Mouse (Mus musculus) stomach, postnatal 0 days (tissue): ENCODE results near the gene Was. TPM values are rescaled to one million over a fixed set of nuclear protein-coding genes. Genes with fewer than 3 reads are reported as not detected.

ENCODE experiments used
- ATAC-seq: fragments of 200-750 bp; cut with Nextera tagmentation; 2 replicates; pipeline ENCODE4 v1.8.0; 2017; ENCODE audit not compliant: low FRiP score, low TSS enrichment
- DNase-seq: peaks from one replicate; pipeline ENCODE4 v3.0.0-alpha.2; 2016; ENCODE audit warnings: low spot score
- H3K27ac ChIP-seq: fragments of 300-500 bp; sonication (generic); replicated peaks from 2 replicates; pipeline ENCODE4 v1.5.1; 2014; ENCODE audit warnings: mild to moderate bottlenecking, control low read depth
- H3K27me3 ChIP-seq: fragments of 300-500 bp; sonication (generic); 2 replicates; pipeline ENCODE4 v1.6.1; 2014; ENCODE audit warnings: low read length; ENCODE audit not compliant: control insufficient read depth, insufficient read depth
- H3K36me3 ChIP-seq: fragments of 300-500 bp; sonication (generic); 2 replicates; pipeline ENCODE4 v1.6.1; 2014; ENCODE audit warnings: low read length, mixed read lengths; ENCODE audit not compliant: control insufficient read depth, insufficient read depth
- H3K4me1 ChIP-seq: fragments of 300-500 bp; sonication (generic); replicated peaks from 2 replicates; pipeline ENCODE4 v1.6.1; 2014; ENCODE audit warnings: antibody characterized with exemption; ENCODE audit not compliant: control insufficient read depth, insufficient read depth
- H3K4me2 ChIP-seq: fragments of 300-500 bp; sonication (generic); replicated peaks from 2 replicates; pipeline ENCODE4 v1.6.1; 2014; ENCODE audit warnings: low read depth, mild to moderate bottlenecking, control low read depth, moderate library complexity
- H3K4me3 ChIP-seq: fragments of 300-500 bp; sonication (generic); 2 replicates; pipeline ENCODE4 v1.5.1; 2014; ENCODE audit warnings: low read depth, low read length, control low read depth
- H3K9ac ChIP-seq: fragments of 300-500 bp; sonication (generic); 2 replicates; pipeline ENCODE4 v1.6.1; 2014; ENCODE audit warnings: mild to moderate bottlenecking, low read length, control low read depth, mixed read lengths
- H3K9me3 ChIP-seq: fragments of 300-500 bp; sonication (generic); 2 replicates; pipeline ENCODE4 v1.6.1; 2016; ENCODE audit warnings: low read length; ENCODE audit not compliant: control insufficient read depth
- CTCF ChIP-seq: IDR thresholded peaks from 2 replicates; pipeline ENCODE4 v1.5.1; 2016; ENCODE audit warnings: antibody characterized with exemption, low read depth, mild to moderate bottlenecking, moderate library complexity
- EP300 ChIP-seq: optimal IDR thresholded peaks from 2 replicates; pipeline ENCODE3; 2016; ENCODE audit warnings: antibody characterized with exemption
- WGBS: fragments of 180-500 bp; shearing (Covaris S2); extraction: QIAGEN DNeasy Blood & Tissue Kit; methylation state at CpG from one replicate; pipeline ENCODE4 v1.1.7; 2014; 5-methylcytosine and 5-hydroxymethylcytosine counted together
- polyA plus RNA-seq: library from polyadenylated mRNA; unstranded; fragments of >200 nt; fragmentation: Nextera tagmentation; extraction: Ambion mirVana; gene quantifications from 2 replicates; pipeline ENCODE4 v1.2.1, GENCODE M21; 2015

The Was gene
- polyA plus RNA-seq, 1 experiment from 2014 or later: 0.42 TPM

GRCm38 (mm10) chrX:8125235-8125634 lies 34.9 kb upstream of the Was start:
- 74% methylated on average over 7 of the region's 7 CpGs for WGBS
- 0 out of 2 replicates have a peak, but pooled peaks have one; percentile 35 for ATAC-seq
- no peak for DNase-seq
- H3K4me3 ChIP-seq: no peak overlapping the region
- H3K36me3 ChIP-seq: peaks cover 2% of the 10 kb centered on the region; the same call in 1 of the 2 replicates
- H3K9me3 ChIP-seq: no peaks in the 10 kb centered on the region
- H3K9ac ChIP-seq: no peak overlapping the region
- no peak overlapping the region for H3K27ac ChIP-seq
- H3K27me3 ChIP-seq: no peaks in the 10 kb centered on the region
- TF ChIP-seq CTCF: peak; percentile 51
- TF ChIP-seq EP300: no peak
- no peaks in the 10 kb centered on the region for H3K4me1 ChIP-seq
- no peak overlapping the region for H3K4me2 ChIP-seq

- no peaks in the 10 kb centered on the region for H3K4me1 ChIP-seq
- ATAC-seq (no peak), DNase-seq (no peak)
- TF ChIP-seq EP300 (no peak), CTCF (no peak)
- no peak overlapping the region for H3K4me2 ChIP-seq
- H3K9me3 ChIP-seq: no peaks in the 10 kb centered on the region
- no peak overlapping the region for H3K27ac ChIP-seq
- no peaks in the 10 kb centered on the region for H3K27me3 ChIP-seq
- WGBS: 79% methylated on average over 6 of the region's 6 CpGs
- no peak overlapping the region for H3K4me3 ChIP-seq
- peaks cover 2% of the 10 kb centered on the region; the same call in 1 of the 2 replicates for H3K36me3 ChIP-seq
- no peak overlapping the region for H3K9ac ChIP-seq
Measured at GRCm38 (mm10) chrX:8123821-8124470, 33.6 kb upstream of the Was start.

GRCm38 (mm10) chrX:8117264-8117663 lies 27.0 kb upstream of the Was start:
- TF ChIP-seq CTCF (no peak), EP300 (no peak)
- H3K4me2 ChIP-seq: no peak overlapping the region
- H3K27ac ChIP-seq: no peak overlapping the region
- no peaks in the 10 kb centered on the region for H3K27me3 ChIP-seq
- no peak overlapping the region for H3K4me3 ChIP-seq
- ATAC-seq (no peak), DNase-seq (no peak)
- no peak overlapping the region for H3K9ac ChIP-seq
- H3K9me3 ChIP-seq: no peaks in the 10 kb centered on the region
- no peaks in the 10 kb centered on the region for H3K4me1 ChIP-seq
- no peaks in the 10 kb centered on the region for H3K36me3 ChIP-seq

GRCm38 (mm10) chrX:8115275-8115674 lies 25.0 kb upstream of the Was start:
- ATAC-seq (no peak), DNase-seq (no peak)
- Histone ChIP-seq H3K4me2 (no peak overlapping the region), H3K4me3 (no peak overlapping the region), H3K9ac (no peak overlapping the region), H3K9me3 (no peaks in the 10 kb centered on the region), H3K36me3 (no peaks in the 10 kb centered on the region), H3K27me3 (no peaks in the 10 kb centered on the region), H3K4me1 (no peaks in the 10 kb centered on the region), H3K27ac (no peak overlapping the region)
- TF ChIP-seq CTCF (peak; percentile 52), EP300 (no peak)
- 65% methylated on average over 4 of the region's 4 CpGs for WGBS

GRCm38 (mm10) chrX:8105019-8105418 lies 14.7 kb upstream of the Was start:
- no peak for ATAC-seq
- Histone ChIP-seq H3K27ac (no peak overlapping the region), H3K4me3 (no peak overlapping the region), H3K9me3 (no peaks in the 10 kb centered on the region), H3K27me3 (no peaks in the 10 kb centered on the region), H3K4me1 (no peaks in the 10 kb centered on the region), H3K4me2 (no peak overlapping the region), H3K9ac (no peak overlapping the region), H3K36me3 (no peaks in the 10 kb centered on the region)
- TF ChIP-seq EP300 (no peak), CTCF (no peak)
- WGBS: 95% methylated on average over 3 of the region's 3 CpGs
- no peak for DNase-seq

GRCm38 (mm10) chrX:8102213-8102668 lies 11.9 kb upstream of the Was start:
- WGBS: 58% methylated on average over 7 of the region's 7 CpGs
- H3K4me2 ChIP-seq: no peak overlapping the region
- no peaks in the 10 kb centered on the region for H3K9me3 ChIP-seq
- TF ChIP-seq EP300 (no peak), CTCF (no peak)
- H3K4me3 ChIP-seq: no peak overlapping the region
- no peaks in the 10 kb centered on the region for H3K27me3 ChIP-seq
- no peak overlapping the region for H3K9ac ChIP-seq
- H3K4me1 ChIP-seq: no peaks in the 10 kb centered on the region
- no peaks in the 10 kb centered on the region for H3K36me3 ChIP-seq
- no peak overlapping the region for H3K27ac ChIP-seq
- DNase-seq (no peak), ATAC-seq (no peak)
